Mouse (Mus musculus) embryo, embryonic 11 days (tissue): ENCODE results near the gene Actl11.

Experiments used
- DNase-seq: peaks from one replicate; pipeline ENCODE4 v3.0.0-alpha.2; 2015

Actl11 gene

DNA sequence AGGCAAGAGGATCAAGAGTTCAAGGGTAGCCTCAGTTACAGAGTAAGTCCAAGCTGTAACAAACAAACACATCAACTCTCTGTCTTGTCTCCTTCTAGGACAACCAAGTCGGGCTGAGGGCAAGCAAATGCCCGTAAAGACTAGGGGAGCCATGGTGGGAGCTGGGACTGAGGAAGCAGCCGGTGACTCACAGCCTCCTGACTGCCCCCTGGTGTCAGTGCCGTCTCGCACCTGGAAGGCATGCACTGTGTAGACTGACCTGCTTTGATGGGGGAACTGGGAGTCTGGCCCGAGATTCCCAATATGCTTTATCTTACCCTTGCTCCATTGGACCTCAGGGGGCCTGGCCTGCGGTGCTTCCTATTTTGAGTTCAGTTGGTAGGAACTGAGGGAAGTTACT lies 5.2 kb upstream of the Actl11 start:
- peak; percentile 37 for DNase-seq

GRCm38 (mm10) chr9:107923956-107924355 lies 4.3 kb upstream of the Actl11 start:
- no peak for DNase-seq

- no peak for DNase-seq
Measured at GRCm38 (mm10) chr9:107925251-107925650, 3.0 kb upstream of the Actl11 start.

GRCm38 (mm10) chr9:107926920-107927420 lies 1.3 kb upstream of the Actl11 start:
- no peak for DNase-seq

DNA sequence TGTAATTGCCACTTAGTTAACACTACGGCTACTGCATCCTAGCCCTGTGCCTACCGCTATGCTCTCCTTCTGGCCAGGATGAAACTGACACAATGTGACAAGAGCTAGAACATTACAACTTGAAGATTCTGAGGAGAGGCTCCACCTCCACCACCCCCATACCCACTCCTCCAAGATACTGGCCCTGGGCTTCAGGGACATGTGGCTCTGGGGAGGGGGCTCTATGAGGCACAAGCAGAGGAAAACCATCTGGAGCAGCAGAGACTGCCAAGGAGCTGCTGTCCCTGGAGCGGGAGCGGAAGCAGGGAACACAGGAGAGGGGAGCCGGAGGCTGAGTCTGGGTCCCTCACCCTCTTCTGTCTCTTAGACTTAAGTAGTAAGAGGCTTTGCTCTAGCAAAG lies 520 bp upstream of the Actl11 start:
- no peak for DNase-seq

DNA sequence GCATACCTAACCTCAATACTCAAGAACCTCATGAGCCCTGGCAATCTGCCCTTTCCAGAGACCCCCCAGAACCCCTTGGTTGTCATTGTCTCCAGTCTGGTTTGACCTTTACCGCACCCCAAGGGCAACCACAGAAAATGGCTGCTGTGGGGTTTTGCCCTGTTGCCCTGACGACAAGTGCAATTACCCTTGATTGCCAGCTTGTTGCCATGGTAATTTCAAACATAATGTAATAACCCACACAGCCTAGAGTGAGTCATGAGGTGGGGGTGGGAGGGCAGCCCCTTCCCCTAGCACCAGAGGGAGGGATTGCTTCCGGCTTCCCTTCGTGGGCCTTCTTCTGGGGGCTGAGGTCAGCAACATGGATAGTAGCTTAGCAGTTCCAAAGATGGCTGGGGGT lies 4.0 kb downstream of the Actl11 start:
- no peak for DNase-seq

GRCm38 (mm10) chr9:107934146-107934545 lies 5.9 kb downstream of the Actl11 start:
- DNase-seq = no peak

DNA sequence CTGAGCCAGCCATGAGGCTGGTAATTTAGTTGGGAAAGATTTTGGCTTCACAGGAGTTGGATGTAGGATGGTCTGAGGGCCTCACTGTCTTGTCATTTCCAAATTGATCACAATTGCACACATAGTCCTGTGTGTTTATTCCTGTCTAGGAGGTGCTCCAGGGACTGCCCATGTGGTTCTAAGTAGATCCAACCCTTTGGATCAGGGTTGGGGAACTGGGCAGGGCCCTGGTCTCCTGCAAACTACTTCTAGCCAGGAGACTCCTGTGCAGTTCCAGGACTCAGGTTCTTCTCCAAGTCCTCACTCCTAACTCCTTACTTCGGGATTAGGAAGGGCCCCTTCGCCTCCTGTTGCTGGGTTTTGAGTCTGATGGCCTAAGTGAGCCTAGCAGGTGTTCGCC lies 7.1 kb downstream of the Actl11 start, which contains the start of gene Camkv:
Gene Camkv (plus strand): TSS at position 301 of the 400 bp plus-strand sequence.
- no peak for DNase-seq

GRCm38 (mm10) chr9:107935790-107936214 lies 7.5 kb downstream of the Actl11 start:
- peak; percentile 70 for DNase-seq

DNA sequence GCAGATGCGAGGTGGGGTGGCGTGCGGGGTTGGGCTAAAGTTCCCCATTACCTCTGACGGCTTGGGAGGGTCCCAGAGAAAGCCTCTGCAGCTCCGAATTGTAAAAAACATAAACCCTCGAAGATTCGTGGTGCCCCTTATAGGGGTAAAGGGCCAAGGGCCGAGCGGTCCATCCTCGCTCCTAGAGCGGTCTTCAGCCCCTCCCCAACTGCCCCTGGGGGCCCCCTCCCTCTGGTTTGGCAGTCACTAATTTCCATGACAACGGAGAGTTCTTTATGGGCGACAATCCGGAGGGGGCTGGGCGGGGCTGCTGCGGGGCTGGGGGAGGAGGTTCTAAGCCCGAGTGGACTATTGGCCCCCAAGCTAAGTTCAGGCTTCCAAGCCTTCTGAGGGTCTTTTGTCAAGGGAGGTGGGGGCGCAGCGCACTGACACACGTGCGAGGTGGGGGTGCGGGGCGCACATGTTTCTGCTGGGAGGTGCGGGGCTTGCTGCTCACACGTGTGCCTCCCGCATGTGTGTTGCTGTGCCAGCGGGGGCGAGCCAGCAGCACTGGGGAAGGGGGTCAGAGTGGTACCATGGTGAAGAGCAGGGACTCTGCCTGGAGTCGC lies 8.1 kb downstream of the Actl11 start:
- peak; percentile 51 for DNase-seq

- DNase-seq = peak; percentile 5
Measured at GRCm38 (mm10) chr9:107936831-107937230, 8.6 kb downstream of the Actl11 start.

DNA sequence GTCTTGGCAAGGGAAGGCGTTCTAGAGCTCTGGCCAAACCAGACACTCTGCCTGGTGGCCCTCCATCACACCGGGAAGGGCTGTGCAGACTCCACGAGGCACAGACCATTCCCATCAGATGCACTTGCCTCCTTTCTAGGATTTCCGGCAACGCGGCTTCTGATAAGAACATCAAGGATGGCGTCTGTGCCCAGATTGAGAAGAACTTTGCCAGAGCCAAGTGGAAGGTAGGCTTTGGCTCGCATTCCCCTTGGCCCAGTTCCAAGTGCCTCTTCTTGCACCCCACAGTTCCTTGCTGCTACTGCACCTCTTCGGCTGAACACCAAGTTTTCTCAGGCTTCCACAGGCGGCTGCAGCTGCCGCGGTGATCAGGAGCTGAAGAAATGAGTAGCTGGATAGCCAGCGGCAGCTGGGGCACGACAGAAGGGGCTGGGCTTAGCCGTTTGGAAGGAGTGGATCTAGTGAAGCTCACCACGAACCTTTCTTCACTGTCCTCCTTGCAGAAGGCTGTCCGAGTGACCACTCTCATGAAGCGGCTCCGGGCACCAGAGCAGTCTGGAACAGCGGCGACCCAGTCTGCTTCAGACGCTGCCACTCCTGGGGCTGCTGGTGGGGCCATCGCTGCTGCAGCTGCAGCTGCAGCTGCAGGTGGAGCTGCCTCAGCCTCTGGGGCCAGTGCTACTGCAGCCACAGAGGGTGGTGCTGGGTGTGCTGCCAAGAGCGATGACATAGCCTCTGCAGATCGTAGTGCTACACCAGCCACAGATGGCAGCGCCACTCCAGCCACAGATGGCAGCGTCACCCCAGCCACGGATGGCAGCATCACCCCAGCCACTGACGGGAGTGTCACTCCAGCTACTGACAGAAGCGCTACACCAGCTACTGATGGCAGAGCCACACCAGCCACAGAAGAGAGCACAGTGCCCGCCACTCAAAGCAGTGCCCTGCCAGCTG lies 19.2 kb downstream of the Actl11 start:
- DNase-seq = no peak

GRCm38 (mm10) chr9:107949184-107949921 lies 21.1 kb downstream of the Actl11 start:
- DNase-seq = no peak

DNA sequence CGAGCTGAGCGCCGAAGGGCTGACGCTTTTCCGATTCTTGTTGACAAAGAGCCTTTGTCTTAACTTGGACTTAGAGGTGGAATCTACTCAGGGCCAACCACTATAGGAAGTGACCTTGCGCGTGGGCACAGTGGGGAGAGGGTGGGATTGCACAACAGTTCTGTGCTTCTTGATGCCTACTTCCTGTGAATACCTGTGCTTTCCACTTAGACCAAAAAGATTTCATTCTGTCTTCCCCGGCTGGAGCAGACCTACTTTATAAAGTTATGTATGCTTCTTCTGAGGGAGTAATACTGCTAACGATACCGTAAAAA lies 21.6 kb downstream of the Actl11 start, which contains the start of gene Traip:
Gene Traip (plus strand): TSS at position 215 of the 314 bp plus-strand sequence.
- no peak for DNase-seq

- peak; percentile 97 for DNase-seq
Measured at GRCm38 (mm10) chr9:107950460-107951355, 22.4 kb downstream of the Actl11 start.

DNA sequence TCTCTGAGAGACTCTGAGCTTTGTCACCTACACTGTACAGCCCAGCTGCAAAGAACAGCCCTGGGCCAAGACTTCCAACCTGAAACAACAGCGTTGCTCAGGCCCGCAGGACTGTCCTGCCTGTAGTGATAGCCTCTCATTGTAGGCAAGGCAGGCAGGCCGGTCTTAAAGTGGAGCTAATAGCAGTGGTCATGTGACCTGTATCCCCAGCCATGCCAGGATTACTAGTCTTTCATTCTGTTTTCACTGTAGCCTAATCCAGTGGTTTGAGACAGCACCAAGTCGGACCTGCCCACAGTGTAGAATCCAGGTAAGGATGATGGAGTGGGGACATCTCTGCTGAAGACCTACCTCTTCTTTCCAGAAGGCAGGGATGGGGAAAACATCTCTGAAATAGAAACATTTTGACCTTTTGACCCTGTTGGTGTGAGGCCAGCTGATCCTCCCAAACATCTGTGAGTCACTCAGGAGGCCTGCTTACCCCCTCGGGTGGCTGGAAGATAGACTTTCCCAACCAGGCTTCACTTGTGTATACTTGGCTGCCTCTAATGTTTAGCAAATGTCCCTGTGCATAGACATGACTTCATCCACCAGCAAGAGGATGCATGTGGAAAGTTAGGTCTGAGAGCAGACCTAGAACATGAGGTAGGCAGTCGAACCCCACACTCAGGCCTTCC lies 27.5 kb downstream of the Actl11 start:
- no peak for DNase-seq

DNA sequence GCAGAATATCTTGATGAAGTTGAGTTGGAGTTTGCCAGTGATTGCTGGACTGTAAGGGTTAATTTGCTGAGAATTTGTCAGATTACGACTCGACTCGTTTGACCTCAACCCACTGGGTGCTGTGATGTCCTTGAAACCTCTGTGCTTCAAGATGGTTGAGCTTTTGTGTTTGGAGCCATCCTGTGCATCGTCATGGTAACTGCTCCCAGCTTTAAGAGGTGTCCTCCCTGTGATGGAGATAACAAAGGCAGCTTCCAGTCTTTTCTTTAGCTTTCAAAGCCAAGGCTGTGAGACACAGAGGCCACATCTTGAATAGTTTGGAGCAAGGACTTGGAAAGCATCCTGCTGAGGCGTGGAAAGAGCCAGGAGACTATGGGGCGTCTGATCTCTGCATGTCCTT lies 28.9 kb downstream of the Actl11 start:
- DNase-seq = no peak

- DNase-seq = no peak
Measured at GRCm38 (mm10) chr9:107959896-107960295, 31.6 kb downstream of the Actl11 start.

- DNase-seq = no peak
Measured at GRCm38 (mm10) chr9:107960928-107961327, 32.7 kb downstream of the Actl11 start.

GRCm38 (mm10) chr9:107961351-107961762 lies 33.1 kb downstream of the Actl11 start:
- DNase-seq = no peak

GRCm38 (mm10) chr9:107961881-107962280 lies 33.6 kb downstream of the Actl11 start:
- peak; percentile 45 for DNase-seq

DNA sequence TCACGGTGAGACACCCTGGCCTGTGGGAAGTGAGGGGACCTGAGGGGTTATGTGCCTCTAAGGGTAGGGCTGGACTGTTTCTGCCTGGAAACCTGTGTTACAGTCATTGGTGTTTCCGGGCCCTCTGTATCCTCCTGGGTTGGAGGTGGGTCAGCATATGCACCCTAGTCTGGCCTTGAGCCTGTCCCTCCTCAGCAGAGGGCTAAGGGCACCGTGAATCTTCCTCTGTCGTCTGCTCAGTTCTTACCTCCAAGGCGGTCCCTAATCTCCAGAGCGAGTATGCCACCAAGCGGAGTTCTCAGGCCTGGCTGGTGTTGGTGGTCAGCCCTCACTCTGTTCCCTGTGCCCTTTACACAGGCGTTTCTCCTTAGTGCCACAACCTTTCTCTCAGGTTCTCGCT lies 34.6 kb downstream of the Actl11 start:
- DNase-seq = no peak
